Mouse (Mus musculus): ENCODE results near the gene Snx29. TPM values are rescaled to one million over a fixed set of nuclear protein-coding genes. Genes with fewer than 3 reads are reported as not detected.

Snx29 gene
- polyA plus RNA-seq, 1 experiment from 2014 or later: 15.3 TPM

GRCm38 (mm10) chr16:11303741-11304140, 19.0 kb upstream of the Snx29 start:
- Histone ChIP-seq H3K36me3 (ENCODE audit: control insufficient read depth, insufficient read depth, low read length) (no peaks in the 10 kb centered on the region), H3K27ac (ENCODE audit: low read depth, low read length) (no peak overlapping the region), H3K4me3 (ENCODE audit: low read length) (no peak overlapping the region), H3K9ac (ENCODE audit: low read depth, low read length) (no peak overlapping the region), H3K27me3 (replicated peaks; ENCODE audit: control insufficient read depth, insufficient read depth, low read length) (no peaks in the 10 kb centered on the region), H3K4me1 (ENCODE audit: control insufficient read depth, insufficient read depth, low read depth, low read length) (no peaks in the 10 kb centered on the region), H3K9me3 (ENCODE audit: control insufficient read depth, low read length) (no peaks in the 10 kb centered on the region), H3K4me2 (ENCODE audit: low read length) (no peak overlapping the region)
- ATAC-seq: no peak

GRCm38 (mm10) chr16:11305531-11305930, 17.2 kb upstream of the Snx29 start:
- H3K27ac ChIP-seq (ENCODE audit: low read depth, low read length): no peak overlapping the region
- no peak overlapping the region for H3K4me3 ChIP-seq (ENCODE audit: low read length)
- no peaks in the 10 kb centered on the region for H3K9me3 ChIP-seq (ENCODE audit: control insufficient read depth, low read length)
- no peak overlapping the region for H3K4me2 ChIP-seq (ENCODE audit: low read length)
- no peaks in the 10 kb centered on the region for H3K4me1 ChIP-seq (ENCODE audit: control insufficient read depth, insufficient read depth, low read depth, low read length)
- no peaks in the 10 kb centered on the region for H3K27me3 ChIP-seq (replicated peaks; ENCODE audit: control insufficient read depth, insufficient read depth, low read length)
- ATAC-seq: no peak
- 87% methylated on average over 2 of the region's 2 CpGs for WGBS
- H3K9ac ChIP-seq (ENCODE audit: low read depth, low read length): no peak overlapping the region
- H3K36me3 ChIP-seq (ENCODE audit: control insufficient read depth, insufficient read depth, low read length): no peaks in the 10 kb centered on the region

GRCm38 (mm10) chr16:11313512-11313911, 9.2 kb upstream of the Snx29 start, which contains the start of gene Tnfrsf17:
Gene Tnfrsf17 (plus strand): TSS chr16:11313812.
- H3K4me3 ChIP-seq (ENCODE audit: low read length): no peak within 1 kb of the TSS
- no peaks in the 10 kb centered on the region for H3K36me3 ChIP-seq (ENCODE audit: control insufficient read depth, insufficient read depth, low read length)
- H3K9me3 ChIP-seq (ENCODE audit: control insufficient read depth, low read length): no peaks in the 10 kb centered on the region
- no peak for ATAC-seq
- H3K9ac ChIP-seq (ENCODE audit: low read depth, low read length): no peak within 1 kb of the TSS; the same call in none of the 2 replicates
- no peak within 1 kb of the TSS for H3K27ac ChIP-seq (ENCODE audit: low read depth, low read length)
- H3K4me1 ChIP-seq (ENCODE audit: control insufficient read depth, insufficient read depth, low read depth, low read length): no peaks in the 10 kb centered on the region
- H3K27me3 ChIP-seq (replicated peaks; ENCODE audit: control insufficient read depth, insufficient read depth, low read length): no peaks in the 10 kb centered on the region
- H3K4me2 ChIP-seq (ENCODE audit: low read length): no peak within 1 kb of the TSS
- WGBS: 71% methylated on average over 7 of the region's 7 CpGs

- Histone ChIP-seq H3K9me3 (ENCODE audit: control insufficient read depth, low read length) (no peaks in the 10 kb centered on the region), H3K27ac (ENCODE audit: low read depth, low read length) (no peak overlapping the region), H3K4me2 (ENCODE audit: low read length) (no peak overlapping the region), H3K4me1 (ENCODE audit: control insufficient read depth, insufficient read depth, low read depth, low read length) (no peaks in the 10 kb centered on the region), H3K9ac (ENCODE audit: low read depth, low read length) (no peak overlapping the region), H3K27me3 (replicated peaks; ENCODE audit: control insufficient read depth, insufficient read depth, low read length) (no peaks in the 10 kb centered on the region), H3K4me3 (ENCODE audit: low read length) (no peak overlapping the region), H3K36me3 (ENCODE audit: control insufficient read depth, insufficient read depth, low read length) (no peaks in the 10 kb centered on the region)
- ATAC-seq: no peak
- 91% methylated on average over 5 of the region's 5 CpGs for WGBS
Observed at GRCm38 (mm10) chr16:11315786-11316320, 6.9 kb upstream of the Snx29 start.

- Histone ChIP-seq H3K27me3 (replicated peaks; ENCODE audit: control insufficient read depth, insufficient read depth, low read length) (no peaks in the 10 kb centered on the region), H3K36me3 (ENCODE audit: control insufficient read depth, insufficient read depth, low read length) (no peaks in the 10 kb centered on the region), H3K4me3 (ENCODE audit: low read length) (no peak overlapping the region), H3K4me2 (ENCODE audit: low read length) (no peak overlapping the region), H3K27ac (ENCODE audit: low read depth, low read length) (no peak overlapping the region), H3K9me3 (ENCODE audit: control insufficient read depth, low read length) (no peaks in the 10 kb centered on the region), H3K4me1 (ENCODE audit: control insufficient read depth, insufficient read depth, low read depth, low read length) (no peaks in the 10 kb centered on the region), H3K9ac (ENCODE audit: low read depth, low read length) (no peak overlapping the region)
- WGBS: 71% methylated on average over 5 of the region's 5 CpGs
- ATAC-seq: no peak
Observed at GRCm38 (mm10) chr16:11316748-11317147, 6.0 kb upstream of the Snx29 start.

GRCm38 (mm10) chr16:11317324-11317723, 5.4 kb upstream of the Snx29 start:
- Histone ChIP-seq H3K9ac (ENCODE audit: low read depth, low read length) (no peak overlapping the region), H3K4me2 (ENCODE audit: low read length) (no peak overlapping the region), H3K27me3 (replicated peaks; ENCODE audit: control insufficient read depth, insufficient read depth, low read length) (no peaks in the 10 kb centered on the region), H3K36me3 (ENCODE audit: control insufficient read depth, insufficient read depth, low read length) (no peaks in the 10 kb centered on the region), H3K4me1 (ENCODE audit: control insufficient read depth, insufficient read depth, low read depth, low read length) (peaks cover 4% of the 10 kb centered on the region; the same call in 1 of the 2 replicates), H3K4me3 (ENCODE audit: low read length) (no peak overlapping the region), H3K27ac (ENCODE audit: low read depth, low read length) (no peak overlapping the region), H3K9me3 (ENCODE audit: control insufficient read depth, low read length) (no peaks in the 10 kb centered on the region)
- no peak for ATAC-seq
- WGBS: 72% methylated on average over 6 of the region's 6 CpGs

- peak; percentile 43 for ATAC-seq
- 4% methylated on average over 17 of the region's 17 CpGs for WGBS
Observed at GRCm38 (mm10) chr16:11323324-11324051, 780 bp downstream of the Snx29 start.

GRCm38 (mm10) chr16:11330081-11330800, 7.5 kb downstream of the Snx29 start:
- H3K9me3 ChIP-seq (ENCODE audit: control insufficient read depth, low read length): no peaks in the 10 kb centered on the region; the same call in 1 of the 2 replicates
- 89% methylated on average over 3 of the region's 3 CpGs for WGBS
- H3K4me3 ChIP-seq (ENCODE audit: low read length): no peak overlapping the region
- no peak overlapping the region for H3K4me2 ChIP-seq (ENCODE audit: low read length)
- H3K36me3 ChIP-seq (ENCODE audit: control insufficient read depth, insufficient read depth, low read length): no peaks in the 10 kb centered on the region
- no peak overlapping the region for H3K9ac ChIP-seq (ENCODE audit: low read depth, low read length)
- no peaks in the 10 kb centered on the region for H3K27me3 ChIP-seq (replicated peaks; ENCODE audit: control insufficient read depth, insufficient read depth, low read length)
- no peak for ATAC-seq
- H3K27ac ChIP-seq (ENCODE audit: low read depth, low read length): no peak overlapping the region
- H3K4me1 ChIP-seq (ENCODE audit: control insufficient read depth, insufficient read depth, low read depth, low read length): no peaks in the 10 kb centered on the region

More at GRCm38 (mm10) chr16:11323324-11324051, 780 bp downstream of the Snx29 start:
- Histone ChIP-seq H3K27ac (ENCODE audit: low read depth, low read length) (peak overlapping the region; percentile 87), H3K9me3 (ENCODE audit: control insufficient read depth, low read length) (no peaks in the 10 kb centered on the region), H3K27me3 (replicated peaks; ENCODE audit: control insufficient read depth, insufficient read depth, low read length) (no peaks in the 10 kb centered on the region), H3K9ac (ENCODE audit: low read depth, low read length) (peak overlapping the region; percentile 82), H3K4me1 (ENCODE audit: control insufficient read depth, insufficient read depth, low read depth, low read length) (peaks cover 11% of the 10 kb centered on the region), H3K36me3 (ENCODE audit: control insufficient read depth, insufficient read depth, low read length) (no peaks in the 10 kb centered on the region), H3K4me3 (ENCODE audit: low read length) (peak overlapping the region; percentile 69), H3K4me2 (ENCODE audit: low read length) (peak overlapping the region; percentile 91)

GRCm38 (mm10) chr16:11331030-11331429, 8.3 kb downstream of the Snx29 start:
- H3K27me3 ChIP-seq (replicated peaks; ENCODE audit: control insufficient read depth, insufficient read depth, low read length): no peaks in the 10 kb centered on the region

More at GRCm38 (mm10) chr16:11331030-11331429, 8.3 kb downstream of the Snx29 start:
- no peaks in the 10 kb centered on the region; the same call in 1 of the 2 replicates for H3K9me3 ChIP-seq (ENCODE audit: control insufficient read depth, low read length)
- H3K4me1 ChIP-seq (ENCODE audit: control insufficient read depth, insufficient read depth, low read depth, low read length): no peaks in the 10 kb centered on the region
- no peak overlapping the region for H3K4me2 ChIP-seq (ENCODE audit: low read length)
- no peak overlapping the region for H3K9ac ChIP-seq (ENCODE audit: low read depth, low read length)
- H3K4me3 ChIP-seq (ENCODE audit: low read length): no peak overlapping the region
- H3K36me3 ChIP-seq (ENCODE audit: control insufficient read depth, insufficient read depth, low read length): no peaks in the 10 kb centered on the region
- ATAC-seq: no peak
- 93% methylated on average over 1 of the region's 1 CpGs for WGBS
- H3K27ac ChIP-seq (ENCODE audit: low read depth, low read length): no peak overlapping the region

Measured in hindbrain, embryonic 16.5 days (tissue).